Mouse (Mus musculus) naive thymus-derived CD4-positive, alpha-beta T cell, adult 5 months (primary cell): Measurements from ENCODE around the gene 2200002J24Rik. TPM values are rescaled to one million over a fixed set of nuclear protein-coding genes. Genes with fewer than 3 reads are reported as not detected.

ENCODE experiments used
- polyA plus RNA-seq: library from polyadenylated mRNA; unstranded; fragments of 100-300 nt; shearing (Covaris generic); gene quantifications from one replicate; pipeline ENCODE4 v1.2.1, GENCODE M21; 2017

Gene 2200002J24Rik
- not detected for polyA plus RNA-seq

DNA sequence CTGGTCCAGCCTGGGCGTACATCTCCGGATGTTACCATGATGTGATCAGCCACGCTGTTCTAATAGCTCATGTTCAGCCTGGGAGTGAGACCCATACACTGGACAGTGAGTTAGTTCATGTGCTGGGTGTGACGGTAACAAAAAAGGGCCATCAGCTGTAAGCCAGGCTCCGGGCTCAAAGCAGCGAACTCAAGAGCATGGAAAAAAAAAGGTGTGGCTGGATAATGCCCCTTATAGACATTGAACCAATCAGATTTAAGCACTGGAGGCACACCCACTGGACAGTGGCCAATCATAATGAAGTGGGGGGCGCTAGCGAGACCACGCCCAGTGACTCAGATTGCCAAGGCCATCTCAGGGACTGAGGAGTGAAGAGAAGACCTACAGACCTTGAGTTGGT lies at the start of gene 2200002J24Rik:
Gene 2200002J24Rik, plus strand, starts transcription at position 338 of the 400 bp plus-strand sequence.

GRCm38 (mm10) chr7:30649591-30650540 lies 48.9 kb upstream of the 2200002J24Rik start, which contains the start of gene Rbm42:
TSS of gene Rbm42 (minus strand) at chr7:30650317.

DNA sequence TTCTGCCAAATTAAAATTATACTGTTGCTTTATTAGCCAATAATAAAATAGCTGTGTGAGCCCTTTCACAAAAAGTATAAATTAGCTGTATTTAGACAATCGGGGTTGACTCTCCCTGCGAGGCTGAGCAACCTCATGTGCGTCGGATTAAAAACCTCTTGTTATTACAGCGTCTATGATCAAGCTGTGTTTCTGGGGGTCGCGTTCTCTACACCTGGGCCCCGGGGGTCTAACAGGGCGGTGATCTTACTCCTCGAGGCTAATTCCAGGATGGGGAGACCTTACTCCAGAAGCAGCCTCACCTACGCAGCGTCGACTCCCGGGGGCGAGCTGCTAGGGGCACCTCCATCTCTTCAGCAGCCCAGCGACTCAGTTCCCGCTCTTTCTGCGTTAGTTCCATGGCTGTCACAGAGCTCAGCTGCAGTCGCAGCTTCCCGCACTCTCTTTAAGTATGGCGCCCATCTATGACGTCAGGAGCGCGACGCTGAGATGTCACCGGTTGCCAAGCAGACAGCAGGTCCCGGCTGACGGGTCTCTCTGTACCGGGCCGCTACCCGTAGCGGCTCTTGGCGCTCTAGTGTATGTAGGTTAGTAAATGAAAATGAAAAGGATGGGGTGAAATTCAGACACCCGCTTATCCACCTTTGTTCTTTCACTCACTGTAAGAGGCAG lies 34.1 kb upstream of the 2200002J24Rik start, which contains the start of gene Haus5:
Gene Haus5, minus strand, starts transcription at position 466 of the 672 bp plus-strand sequence.

DNA sequence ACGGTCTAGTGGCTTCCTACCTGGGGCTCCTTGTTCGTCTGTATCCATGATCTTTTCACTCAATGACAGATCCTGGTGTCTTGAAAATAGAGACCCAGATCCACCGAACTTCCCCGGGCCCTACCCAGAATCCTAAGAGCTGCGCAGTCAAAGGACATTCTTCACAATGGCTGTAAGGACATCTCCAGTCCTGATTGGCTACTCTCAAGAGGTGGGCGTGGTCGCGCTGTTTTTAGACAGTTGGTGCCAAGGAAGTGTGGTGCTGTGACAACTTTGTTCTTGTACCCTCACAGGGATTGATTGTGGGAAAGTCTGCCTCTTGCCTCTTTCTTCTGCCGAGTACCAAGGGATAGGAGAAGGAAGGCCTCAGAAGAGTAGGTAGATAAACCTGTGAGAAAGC lies 27.2 kb upstream of the 2200002J24Rik start, which contains the start of gene Pmis2:
Gene Pmis2, minus strand, starts transcription at position 126 of the 400 bp plus-strand sequence.

DNA sequence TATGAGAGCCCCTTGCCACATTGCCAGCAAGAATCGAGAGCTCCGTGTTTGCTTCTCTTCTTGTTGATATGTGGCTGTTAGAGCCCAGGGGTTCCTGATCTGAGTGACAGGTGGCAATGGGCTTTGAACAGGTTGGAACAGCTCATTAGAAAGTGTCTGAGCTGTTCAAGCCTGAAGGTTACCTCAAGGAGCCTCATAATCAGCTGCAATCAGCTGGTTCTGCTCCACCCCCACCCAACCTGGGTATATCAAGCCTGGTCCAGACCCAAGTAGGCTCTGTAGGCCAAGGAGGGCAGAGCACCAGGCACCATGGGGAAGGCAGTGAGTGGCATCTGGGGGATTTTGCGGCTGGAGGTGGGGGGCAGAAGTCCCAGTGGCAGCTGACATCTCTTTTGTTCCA lies 13.2 kb downstream of the 2200002J24Rik start, which contains the start of gene Atp4a:
Gene Atp4a, plus strand, starts transcription at position 268 of the 400 bp plus-strand sequence.

GRCm38 (mm10) chr7:30729396-30730063 lies 30.8 kb downstream of the 2200002J24Rik start, which contains the start of gene Tmem147:
TSS of gene Tmem147 (minus strand) at chr7:30729540.

GRCm38 (mm10) chr7:30743617-30744016 lies 44.9 kb downstream of the 2200002J24Rik start, which contains the start of gene Gapdhs:
TSS of gene Gapdhs (minus strand) at chr7:30743681.

Other genes starting within 250 kb of the 2200002J24Rik start
- gene Kirrel2, start 241.2 kb upstream of the 2200002J24Rik start, polyA plus RNA-seq = not detected
- not detected for gene Nphs1, start 240.6 kb upstream of the 2200002J24Rik start, polyA plus RNA-seq
- gene Prodh2, start 205.3 kb upstream of the 2200002J24Rik start, polyA plus RNA-seq = not detected
- 1.2 TPM for gene Arhgap33, start 163.9 kb upstream of the 2200002J24Rik start, polyA plus RNA-seq
- gene Hspb6, start 146.7 kb upstream of the 2200002J24Rik start, polyA plus RNA-seq = 5.3 TPM
- 4.3 TPM for gene Proser3, start 146.6 kb upstream of the 2200002J24Rik start, polyA plus RNA-seq
- 53.4 TPM for gene Lin37, start 139.1 kb upstream of the 2200002J24Rik start, polyA plus RNA-seq
- 85.7 TPM for gene U2af1l4, start 135.6 kb upstream of the 2200002J24Rik start, polyA plus RNA-seq
- 68.6 TPM for gene Gm49396, start 135.6 kb upstream of the 2200002J24Rik start, polyA plus RNA-seq
- 168 TPM for gene Psenen, start 135.3 kb upstream of the 2200002J24Rik start, polyA plus RNA-seq
- 38.1 TPM for gene Igflr1, start 133.5 kb upstream of the 2200002J24Rik start, polyA plus RNA-seq
- gene Kmt2b, start 110.2 kb upstream of the 2200002J24Rik start, polyA plus RNA-seq = 16.1 TPM
- gene Zbtb32, start 100.0 kb upstream of the 2200002J24Rik start, polyA plus RNA-seq = 1.1 TPM
- gene Upk1a, start 86.1 kb upstream of the 2200002J24Rik start, polyA plus RNA-seq = 0.49 TPM
- gene Cox6b1, start 72.8 kb upstream of the 2200002J24Rik start, polyA plus RNA-seq = 305 TPM
- gene Etv2, start 63.1 kb upstream of the 2200002J24Rik start, polyA plus RNA-seq = not detected
- gene Rbm42, start 48.6 kb upstream of the 2200002J24Rik start, polyA plus RNA-seq = 214 TPM
- 42.8 TPM for gene Haus5, start 33.9 kb upstream of the 2200002J24Rik start, polyA plus RNA-seq
- gene Pmis2, start 27.3 kb upstream of the 2200002J24Rik start, polyA plus RNA-seq = not detected
- not detected for gene Atp4a, start 13.3 kb downstream of the 2200002J24Rik start, polyA plus RNA-seq
- 70.8 TPM for gene Tmem147, start 30.6 kb downstream of the 2200002J24Rik start, polyA plus RNA-seq
- gene Gapdhs, start 44.8 kb downstream of the 2200002J24Rik start, polyA plus RNA-seq = 1.4 TPM
- 1.0 TPM for gene Sbsn, start 52.5 kb downstream of the 2200002J24Rik start, polyA plus RNA-seq
- gene Dmkn, start 64.8 kb downstream of the 2200002J24Rik start, polyA plus RNA-seq = not detected
- gene Krtdap, start 89.0 kb downstream of the 2200002J24Rik start, polyA plus RNA-seq = not detected
- gene Ffar2, start 124.8 kb downstream of the 2200002J24Rik start, polyA plus RNA-seq = not detected
- gene Ffar3, start 157.3 kb downstream of the 2200002J24Rik start, polyA plus RNA-seq = not detected
- gene Ffar1, start 162.6 kb downstream of the 2200002J24Rik start, polyA plus RNA-seq = not detected
- gene Cd22, start 181.4 kb downstream of the 2200002J24Rik start, polyA plus RNA-seq = not detected
- not detected for gene Mag, start 215.9 kb downstream of the 2200002J24Rik start, polyA plus RNA-seq
- gene Hamp2, start 225.8 kb downstream of the 2200002J24Rik start, polyA plus RNA-seq = not detected
- gene Hamp, start 245.1 kb downstream of the 2200002J24Rik start, polyA plus RNA-seq = not detected